Mouse (Mus musculus) stomach, embryonic 16.5 days (tissue): ENCODE data around the gene RPS10-NUDT3. TPM values are rescaled to one million over a fixed set of nuclear protein-coding genes. Genes with fewer than 3 reads are reported as not detected.

Experiments
- ATAC-seq: fragments of 200-750 bp; cut with Nextera tagmentation; 2 replicates; pipeline ENCODE4 v1.8.0; 2017; ENCODE audit warnings: moderate number of reproducible peaks, moderate TSS enrichment; ENCODE audit not compliant: insufficient read depth, low FRiP score
- H3K27ac ChIP-seq: fragments of 300-500 bp; sonication (generic); 2 replicates; pipeline ENCODE4 v1.5.1; 2014; ENCODE audit warnings: low read length
- H3K27me3 ChIP-seq: fragments of 300-500 bp; sonication (generic); 2 replicates; pipeline ENCODE4 v1.6.1; 2014; ENCODE audit warnings: low read length, control low read depth, mixed read lengths; ENCODE audit not compliant: control insufficient read depth, insufficient read depth
- H3K36me3 ChIP-seq: fragments of 300-500 bp; sonication (generic); 2 replicates; pipeline ENCODE4 v1.6.1; 2014; ENCODE audit warnings: low read length; ENCODE audit not compliant: control insufficient read depth, insufficient read depth
- H3K4me1 ChIP-seq: fragments of 300-500 bp; sonication (generic); 2 replicates; pipeline ENCODE4 v1.6.1; 2014; ENCODE audit warnings: low read length, control low read depth, mixed read lengths; ENCODE audit not compliant: control insufficient read depth, insufficient read depth
- H3K4me2 ChIP-seq: fragments of 300-500 bp; sonication (generic); 2 replicates; pipeline ENCODE4 v1.6.1; 2014; ENCODE audit warnings: low read depth, low read length, mixed read lengths
- H3K4me3 ChIP-seq: fragments of 300-500 bp; sonication (generic); replicated peaks from 2 replicates; pipeline ENCODE4 v1.5.1; 2014; ENCODE audit warnings: mild to moderate bottlenecking, low read length
- H3K9ac ChIP-seq: fragments of 300-500 bp; sonication (generic); 2 replicates; pipeline ENCODE4 v1.6.1; 2014; ENCODE audit warnings: low read length
- H3K9me3 ChIP-seq: fragments of 300-500 bp; sonication (generic); replicated peaks from 2 replicates; pipeline ENCODE4 v1.6.1; 2016; ENCODE audit warnings: low read length, control low read depth; ENCODE audit not compliant: control insufficient read depth
- WGBS: fragments of 180-500 bp; shearing (Covaris S2); extraction: QIAGEN DNeasy Blood & Tissue Kit; methylation state at CpG from one replicate; pipeline ENCODE4 v1.1.7; 2014; 5-methylcytosine and 5-hydroxymethylcytosine counted together
- polyA plus RNA-seq: library from polyadenylated mRNA; unstranded; fragments of >200 nt; fragmentation: Nextera tagmentation; extraction: Ambion mirVana; gene quantifications from 2 replicates; pipeline ENCODE4 v1.2.1, GENCODE M21; 2015

The RPS10-NUDT3 gene
- polyA plus RNA-seq, 1 experiment from 2014 or later, result not detected

DNA sequence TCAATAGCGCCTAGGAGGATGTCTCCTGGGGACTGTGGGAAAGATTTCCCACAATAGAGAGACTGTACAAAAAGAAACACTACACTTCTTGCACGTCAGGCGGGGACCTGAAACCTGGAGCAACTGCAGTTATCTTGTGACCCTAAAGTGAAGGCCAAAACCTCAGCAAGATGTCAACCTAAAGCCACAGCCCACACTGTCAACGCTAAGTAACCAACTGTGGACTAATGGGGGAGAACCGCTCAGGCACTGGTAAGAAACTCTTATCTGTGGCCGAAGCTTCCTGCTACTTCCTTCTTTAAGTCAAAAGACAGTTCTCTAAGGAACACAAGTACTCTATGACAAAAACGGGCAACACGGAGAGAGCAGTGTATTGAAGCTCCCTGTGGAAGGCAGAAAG lies 46.8 kb downstream of the RPS10-NUDT3 start:
- H3K27ac ChIP-seq, result no peak overlapping the region
- H3K36me3 ChIP-seq, result peaks cover 7% of the 10 kb centered on the region; the same call in 1 of the 2 replicates
- H3K4me2 ChIP-seq, result no peak overlapping the region

GRCm38 (mm10) chr17:27587252-27587651 lies 47.8 kb downstream of the RPS10-NUDT3 start:
- Histone ChIP-seq H3K9ac (no peak overlapping the region), H3K36me3 (0 out of 2 replicates have a peak, but pooled peaks cover 1% of the 10 kb centered on the region), H3K27me3 (no peaks in the 10 kb centered on the region), H3K27ac (peak overlapping the region; percentile 27; the same call in 1 of the 2 replicates), H3K9me3 (no peaks in the 10 kb centered on the region), H3K4me3 (no peak overlapping the region), H3K4me1 (0 out of 2 replicates have a peak, but pooled peaks cover 5% of the 10 kb centered on the region), H3K4me2 (no peak overlapping the region)
- 84% methylated on average over 12 of the region's 12 CpGs for whole genome bisulfite sequencing
- ATAC-seq, result no peak

More for the DNA sequence above, 46.8 kb downstream of the RPS10-NUDT3 start:
- no peak overlapping the region for H3K4me3 ChIP-seq
- no peaks in the 10 kb centered on the region for H3K27me3 ChIP-seq
- H3K9ac ChIP-seq, result no peak overlapping the region
- ATAC-seq, result no peak
- 0 out of 2 replicates have a peak, but pooled peaks cover 5% of the 10 kb centered on the region for H3K4me1 ChIP-seq
- WGBS, result 68% methylated on average over 8 of the region's 8 CpGs
- no peaks in the 10 kb centered on the region for H3K9me3 ChIP-seq

DNA sequence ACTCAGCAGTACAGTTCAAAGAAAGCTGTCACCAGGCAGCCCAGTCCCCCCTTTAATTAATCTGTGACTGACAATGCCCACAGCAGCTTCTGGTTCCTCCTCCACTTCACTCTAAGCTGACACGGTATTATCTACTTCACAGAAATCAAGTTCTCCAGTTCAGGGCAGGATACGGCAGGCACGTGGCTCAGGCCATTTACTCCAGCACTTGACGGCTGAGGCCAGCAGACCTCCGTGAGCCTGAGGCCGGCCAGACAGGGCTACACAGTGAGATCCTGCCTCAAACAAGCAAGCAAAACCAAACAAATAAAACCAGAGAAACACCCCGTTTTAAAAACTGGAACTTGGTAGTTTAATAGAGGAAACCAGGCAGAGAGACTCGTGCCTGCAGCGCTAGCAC lies 48.4 kb downstream of the RPS10-NUDT3 start:
- H3K4me1 ChIP-seq, result 0 out of 2 replicates have a peak, but pooled peaks cover 5% of the 10 kb centered on the region
- no peak overlapping the region; the same call in 1 of the 2 replicates for H3K27ac ChIP-seq
- no peaks in the 10 kb centered on the region for H3K9me3 ChIP-seq
- 58% methylated on average over 9 of the region's 9 CpGs for WGBS
- no peak overlapping the region for H3K4me2 ChIP-seq
- no peak for ATAC-seq
- H3K27me3 ChIP-seq, result no peaks in the 10 kb centered on the region
- H3K36me3 ChIP-seq, result no peaks in the 10 kb centered on the region
- no peak overlapping the region for H3K9ac ChIP-seq
- H3K4me3 ChIP-seq, result no peak overlapping the region

DNA sequence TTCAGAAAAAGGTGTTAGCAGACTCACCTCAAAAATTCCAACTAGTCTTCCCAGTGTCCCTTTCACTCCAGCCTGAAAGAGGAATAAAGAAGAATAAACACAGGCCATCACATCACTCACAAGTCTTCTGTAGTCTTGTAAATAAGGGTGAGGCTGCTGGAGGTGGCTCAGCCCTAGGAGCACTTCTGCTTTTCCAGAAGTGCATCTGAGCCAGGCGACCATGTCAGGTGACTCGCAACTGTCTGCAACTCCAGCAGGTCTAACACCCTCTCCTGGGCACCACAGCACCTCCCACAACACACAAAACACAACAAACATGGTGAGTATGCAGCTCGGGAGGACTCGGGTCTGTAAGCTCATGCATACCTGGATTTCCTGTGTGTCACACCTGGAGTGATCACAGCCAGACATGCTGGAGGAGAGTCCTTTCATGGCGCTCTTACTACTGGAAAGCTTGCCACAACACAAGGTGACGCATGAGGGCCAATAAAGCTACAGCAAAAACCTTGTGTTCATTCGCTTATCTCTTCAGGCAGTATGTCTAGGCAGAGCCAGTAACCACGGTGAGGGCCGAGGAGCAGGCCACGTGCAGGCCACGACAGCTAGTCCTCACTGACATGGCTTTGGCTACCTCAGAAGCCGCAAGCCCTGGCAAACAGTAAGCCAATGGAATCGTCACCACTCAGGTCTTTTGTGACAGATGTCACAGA lies 51.7 kb downstream of the RPS10-NUDT3 start:
- Histone ChIP-seq H3K9me3 (no peaks in the 10 kb centered on the region), H3K27me3 (no peaks in the 10 kb centered on the region), H3K4me1 (0 out of 2 replicates have a peak, but pooled peaks cover 5% of the 10 kb centered on the region), H3K9ac (no peak overlapping the region), H3K4me3 (no peak overlapping the region), H3K27ac (no peak overlapping the region), H3K36me3 (0 out of 2 replicates have a peak, but pooled peaks cover 3% of the 10 kb centered on the region), H3K4me2 (no peak overlapping the region)
- ATAC-seq, result no peak
- WGBS, result 79% methylated on average over 13 of the region's 13 CpGs

GRCm38 (mm10) chr17:27580392-27581068 lies 54.5 kb downstream of the RPS10-NUDT3 start:
- H3K4me2 ChIP-seq, result no peak overlapping the region
- no peak overlapping the region for H3K27ac ChIP-seq
- H3K4me3 ChIP-seq, result no peak overlapping the region
- 75% methylated on average over 20 of the region's 20 CpGs for WGBS
- H3K4me1 ChIP-seq, result peaks cover 3% of the 10 kb centered on the region
- no peaks in the 10 kb centered on the region for H3K27me3 ChIP-seq
- H3K9me3 ChIP-seq, result no peaks in the 10 kb centered on the region
- H3K36me3 ChIP-seq, result 0 out of 2 replicates have a peak, but pooled peaks cover 6% of the 10 kb centered on the region
- H3K9ac ChIP-seq, result no peak overlapping the region
- no peak for ATAC-seq

DNA sequence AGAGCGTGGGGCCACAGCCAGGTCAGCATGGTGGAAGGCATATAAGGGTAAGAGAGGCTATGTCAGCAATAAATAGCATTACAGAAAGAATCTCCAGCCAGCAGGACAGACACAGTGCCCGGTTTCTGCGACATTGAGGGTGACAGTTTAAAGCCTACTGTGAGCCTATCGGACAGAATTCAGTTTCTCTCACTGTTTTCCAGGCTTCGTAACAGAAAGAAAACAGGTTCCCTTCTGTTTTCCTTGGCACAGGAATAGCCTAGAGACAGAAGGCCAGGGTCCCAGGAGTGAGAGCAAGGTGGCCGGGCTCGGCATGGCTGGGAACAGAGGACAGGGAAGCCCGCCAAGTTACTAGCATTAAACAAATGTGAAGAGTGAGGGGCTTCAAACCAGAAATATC lies 55.2 kb downstream of the RPS10-NUDT3 start:
- no peak overlapping the region for H3K4me3 ChIP-seq
- WGBS, result 88% methylated on average over 8 of the region's 8 CpGs
- no peaks in the 10 kb centered on the region for H3K27me3 ChIP-seq
- H3K36me3 ChIP-seq, result 0 out of 2 replicates have a peak, but pooled peaks cover 6% of the 10 kb centered on the region
- H3K4me1 ChIP-seq, result peaks cover 10% of the 10 kb centered on the region
- no peak overlapping the region for H3K27ac ChIP-seq
- no peak overlapping the region for H3K4me2 ChIP-seq
- H3K9me3 ChIP-seq, result no peaks in the 10 kb centered on the region
- no peak overlapping the region for H3K9ac ChIP-seq
- ATAC-seq, result no peak

DNA sequence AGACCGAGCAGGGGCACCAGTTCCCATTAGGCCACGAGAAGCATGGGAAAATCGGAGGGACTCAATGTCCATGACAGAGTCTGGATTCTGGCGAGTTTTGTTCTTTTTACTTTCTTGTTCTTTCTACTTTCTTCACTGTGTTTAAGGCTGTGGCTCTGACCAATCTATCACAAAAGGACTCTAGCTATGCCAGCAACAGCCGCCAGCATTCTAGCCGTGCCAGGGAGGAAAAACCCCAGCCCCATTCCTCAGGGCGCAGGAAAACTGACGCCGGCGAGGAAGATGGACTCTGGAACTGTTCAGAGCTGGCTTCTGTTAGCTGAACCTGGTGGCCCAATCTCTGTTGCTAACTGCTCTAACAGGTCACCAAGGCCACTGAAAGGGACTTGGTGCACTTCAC lies 56.5 kb downstream of the RPS10-NUDT3 start:
- Histone ChIP-seq H3K4me1 (peaks cover 10% of the 10 kb centered on the region), H3K27ac (no peak overlapping the region), H3K4me3 (no peak overlapping the region), H3K9ac (no peak overlapping the region), H3K9me3 (no peaks in the 10 kb centered on the region), H3K27me3 (no peaks in the 10 kb centered on the region), H3K36me3 (0 out of 2 replicates have a peak, but pooled peaks cover 11% of the 10 kb centered on the region), H3K4me2 (no peak overlapping the region)
- WGBS, result 91% methylated on average over 10 of the region's 10 CpGs
- no peak for ATAC-seq

DNA sequence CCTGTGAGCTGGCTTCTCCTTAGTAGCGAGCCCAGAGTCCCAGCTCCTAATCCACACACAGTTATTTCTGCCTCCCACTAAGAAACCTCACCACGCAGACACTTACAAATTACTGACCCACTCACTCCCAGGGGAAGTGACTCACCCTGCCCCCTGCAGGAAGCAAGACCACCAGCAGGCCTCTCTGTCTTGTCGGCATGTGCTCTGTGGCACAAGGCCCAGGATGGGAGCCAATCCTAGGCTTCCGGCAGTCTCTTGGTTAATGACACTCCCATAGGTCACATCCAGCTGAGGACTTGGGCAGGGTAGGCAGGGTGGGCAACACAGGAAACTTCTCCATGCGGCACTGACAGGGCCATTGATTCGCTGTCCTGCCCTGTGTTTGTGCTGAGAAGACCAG lies 57.6 kb downstream of the RPS10-NUDT3 start:
- no peak overlapping the region for H3K4me3 ChIP-seq
- peaks cover 10% of the 10 kb centered on the region for H3K4me1 ChIP-seq
- no peak for ATAC-seq
- H3K36me3 ChIP-seq, result 0 out of 2 replicates have a peak, but pooled peaks cover 11% of the 10 kb centered on the region
- no peaks in the 10 kb centered on the region for H3K27me3 ChIP-seq
- H3K27ac ChIP-seq, result no peak overlapping the region
- no peak overlapping the region for H3K4me2 ChIP-seq
- no peak overlapping the region for H3K9ac ChIP-seq
- H3K9me3 ChIP-seq, result no peaks in the 10 kb centered on the region
- WGBS, result 61% methylated on average over 6 of the region's 6 CpGs

DNA sequence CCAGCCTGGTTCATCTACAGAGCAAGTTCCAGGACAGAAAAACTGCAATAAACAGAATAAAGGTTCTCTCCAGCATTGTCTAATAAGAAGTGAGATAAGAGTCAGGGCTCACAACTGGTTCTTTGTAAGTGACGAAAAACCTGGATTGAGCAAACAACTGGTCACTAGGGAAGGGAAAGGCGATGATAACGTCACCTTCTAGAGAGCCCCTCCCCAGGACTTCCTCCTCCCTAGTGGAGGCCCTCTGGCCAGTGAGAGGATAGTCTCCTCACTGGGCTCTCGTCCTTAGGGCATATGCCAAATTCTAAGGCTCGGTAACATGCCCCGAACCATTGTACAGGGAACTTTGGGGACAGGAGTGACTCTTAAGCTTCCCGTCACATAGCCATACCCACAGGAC lies 59.0 kb downstream of the RPS10-NUDT3 start:
- Histone ChIP-seq H3K27me3 (no peaks in the 10 kb centered on the region), H3K9me3 (no peaks in the 10 kb centered on the region), H3K9ac (no peak overlapping the region), H3K27ac (peak overlapping the region; percentile 38; the same call in 1 of the 2 replicates), H3K4me1 (peaks cover 10% of the 10 kb centered on the region), H3K36me3 (0 out of 2 replicates have a peak, but pooled peaks cover 11% of the 10 kb centered on the region), H3K4me2 (no peak overlapping the region), H3K4me3 (no peak overlapping the region)
- WGBS, result 65% methylated on average over 7 of the region's 7 CpGs
- ATAC-seq, result no peak
